Mouse (Mus musculus) forelimb bud, embryonic 11.5 days (tissue): ENCODE measurements at regions not wholly inside any gene's neighbourhood (a gene's known extent, or its start where the extent isn't known, plus 50 kb on each side); places are given as distances from the start of the nearest gene placed in this dataset.

Source experiments
- DNase-seq: peaks from one replicate; pipeline ENCODE4 v3.0.0-alpha.2; 2012; ENCODE audit warnings: low read depth, low spot score

GRCm38 (mm10) chr10:37280150-37280820, 141.6 kb upstream of the Marcks start:
- DNase-seq: no peak

GRCm38 (mm10) chr10:37279316-37279715, 140.6 kb upstream of the Marcks start:
- DNase-seq: no peak

GRCm38 (mm10) chr10:37275857-37276256, 137.1 kb upstream of the Marcks start:
- no peak for DNase-seq

- DNase-seq: no peak
Observed at GRCm38 (mm10) chr10:37275271-37275670, 136.6 kb upstream of the Marcks start.

- no peak for DNase-seq
Observed at GRCm38 (mm10) chr10:37271967-37272366, 133.2 kb upstream of the Marcks start.

- no peak for DNase-seq
Observed at GRCm38 (mm10) chr10:37270236-37271000, 131.7 kb upstream of the Marcks start.

- DNase-seq: no peak
Observed at GRCm38 (mm10) chr10:37266909-37267308, 128.2 kb upstream of the Marcks start.

GRCm38 (mm10) chr10:37260791-37261488, 122.2 kb upstream of the Marcks start:
- no peak for DNase-seq

GRCm38 (mm10) chr10:37259186-37259585, 120.5 kb upstream of the Marcks start:
- DNase-seq: no peak

GRCm38 (mm10) chr10:37257544-37257943, 118.8 kb upstream of the Marcks start:
- no peak for DNase-seq

GRCm38 (mm10) chr10:37250934-37251521, 112.3 kb upstream of the Marcks start:
- no peak for DNase-seq

GRCm38 (mm10) chr10:37250157-37250556, 111.4 kb upstream of the Marcks start:
- no peak for DNase-seq

- no peak for DNase-seq
Observed at GRCm38 (mm10) chr10:37249511-37249910, 110.8 kb upstream of the Marcks start.

GRCm38 (mm10) chr10:37247121-37247520, 108.4 kb upstream of the Marcks start:
- no peak for DNase-seq

- DNase-seq: no peak
Observed at GRCm38 (mm10) chr10:37243136-37243535, 104.4 kb upstream of the Marcks start.

- peak; percentile 35 for DNase-seq
Observed at GRCm38 (mm10) chr10:37241821-37242263, 103.1 kb upstream of the Marcks start.

GRCm38 (mm10) chr10:37240634-37241033, 101.9 kb upstream of the Marcks start:
- DNase-seq: no peak

GRCm38 (mm10) chr10:37240201-37240600, 101.5 kb upstream of the Marcks start:
- DNase-seq: no peak

- DNase-seq: no peak
Observed at GRCm38 (mm10) chr10:37236001-37236822, 97.5 kb upstream of the Marcks start.

- DNase-seq: no peak
Observed at GRCm38 (mm10) chr10:37231936-37232556, 93.3 kb upstream of the Marcks start.

- no peak for DNase-seq
Observed at GRCm38 (mm10) chr10:37231159-37231558, 92.4 kb upstream of the Marcks start.
